Mouse (Mus musculus) liver, embryonic 11.5 days (tissue): Measurements from ENCODE around the gene Mvp. TPM values are rescaled to one million over a fixed set of nuclear protein-coding genes. Genes with fewer than 3 reads are reported as not detected.

ENCODE experiments used
- ATAC-seq: fragments of 200-750 bp; cut with Nextera tagmentation; replicated peaks from 2 replicates; pipeline ENCODE4 v1.8.0; 2017; ENCODE audit warnings: moderate number of reproducible peaks, mild to moderate bottlenecking, moderate TSS enrichment, moderate library complexity; ENCODE audit not compliant: low FRiP score
- DNase-seq: peaks from one replicate; pipeline ENCODE4 v3.0.0-alpha.2; 2017; ENCODE audit warnings: low spot score
- H3K27ac ChIP-seq: fragments of 300-500 bp; sonication (generic); 2 replicates; pipeline ENCODE4 v1.5.1; 2014; ENCODE audit warnings: mild to moderate bottlenecking, low read depth, low read length, control low read depth
- H3K27me3 ChIP-seq: fragments of 300-500 bp; sonication (generic); replicated peaks from 2 replicates; pipeline ENCODE4 v1.6.1; 2014; ENCODE audit warnings: low read length, mixed read lengths; ENCODE audit not compliant: control insufficient read depth, insufficient read depth
- H3K36me3 ChIP-seq: fragments of 300-500 bp; sonication (generic); 2 replicates; pipeline ENCODE4 v1.6.1; 2014; ENCODE audit warnings: mild to moderate bottlenecking, low read length, moderate library complexity, mixed read lengths; ENCODE audit not compliant: control insufficient read depth, insufficient read depth
- H3K4me1 ChIP-seq: fragments of 300-500 bp; sonication (generic); replicated peaks from 2 replicates; pipeline ENCODE4 v1.6.1; 2014; ENCODE audit warnings: low read length, mixed read lengths; ENCODE audit not compliant: control insufficient read depth, insufficient read depth
- H3K4me2 ChIP-seq: fragments of 300-500 bp; sonication (generic); 2 replicates; pipeline ENCODE4 v1.6.1; 2014; ENCODE audit warnings: mild to moderate bottlenecking, control low read depth, moderate library complexity
- H3K4me3 ChIP-seq: fragments of 300-500 bp; sonication (generic); 2 replicates; pipeline ENCODE4 v1.5.1; 2014; ENCODE audit warnings: low read depth, low read length, control low read depth
- H3K9ac ChIP-seq: fragments of 300-500 bp; sonication (generic); 2 replicates; pipeline ENCODE4 v1.6.1; 2014; ENCODE audit warnings: low read depth, low read length, control low read depth
- H3K9me3 ChIP-seq: fragments of 300-500 bp; sonication (generic); 2 replicates; pipeline ENCODE4 v1.6.1; 2016; ENCODE audit warnings: low read length, inconsistent platforms, mixed read lengths; ENCODE audit not compliant: control insufficient read depth
- WGBS: fragments of 180-500 bp; shearing (Covaris S2); extraction: QIAGEN DNeasy Blood & Tissue Kit; methylation state at CpG from one replicate; pipeline ENCODE4 v1.1.7; 2014; 5-methylcytosine and 5-hydroxymethylcytosine counted together
- polyA plus RNA-seq: library from polyadenylated mRNA; unstranded; fragments of >200 nt; fragmentation: Nextera tagmentation; extraction: Ambion mirVana; gene quantifications from 2 replicates; pipeline ENCODE4 v1.2.1, GENCODE M21; 2014

The Mvp gene
- polyA plus RNA-seq, 1 experiment from 2014 or later: 8.3 TPM

- peaks cover 35% of the 10 kb centered on the region for H3K27me3 ChIP-seq
- whole genome bisulfite sequencing: 0% methylated on average over 8 of the region's 8 CpGs
Observed at GRCm38 (mm10) chr7:126952646-126953045, 61.8 kb downstream of the Mvp start.

GRCm38 (mm10) chr7:126951741-126952140 lies 62.7 kb downstream of the Mvp start:
- Histone ChIP-seq H3K27ac (no peak overlapping the region), H3K9me3 (no peaks in the 10 kb centered on the region), H3K4me3 (no peak overlapping the region), H3K27me3 (peaks cover 35% of the 10 kb centered on the region), H3K36me3 (no peaks in the 10 kb centered on the region), H3K4me1 (peaks cover 10% of the 10 kb centered on the region), H3K9ac (no peak overlapping the region), H3K4me2 (no peak overlapping the region)
- no peak for DNase-seq
- WGBS: 15% methylated on average over 4 of the region's 4 CpGs
- no peak for ATAC-seq

More at GRCm38 (mm10) chr7:126952646-126953045, 61.8 kb downstream of the Mvp start:
- Histone ChIP-seq H3K9ac (no peak overlapping the region), H3K9me3 (no peaks in the 10 kb centered on the region), H3K36me3 (no peaks in the 10 kb centered on the region), H3K4me1 (peaks cover 10% of the 10 kb centered on the region), H3K4me3 (no peak overlapping the region), H3K27ac (no peak overlapping the region), H3K4me2 (no peak overlapping the region)
- no peak for DNase-seq
- no peak for ATAC-seq

GRCm38 (mm10) chr7:126950647-126951615 lies 63.5 kb downstream of the Mvp start:
- Histone ChIP-seq H3K4me2 (peak overlapping the region; percentile 99; the same call in 1 of the 2 replicates), H3K4me3 (no peak overlapping the region; the same call in 1 of the 2 replicates), H3K27ac (no peak overlapping the region), H3K36me3 (peaks cover 2% of the 10 kb centered on the region; the same call in 1 of the 2 replicates), H3K9ac (no peak overlapping the region), H3K9me3 (no peaks in the 10 kb centered on the region), H3K27me3 (peaks cover 35% of the 10 kb centered on the region), H3K4me1 (peaks cover 10% of the 10 kb centered on the region)
- 8% methylated on average over 26 of the region's 26 CpGs for WGBS
- ATAC-seq (no peak), DNase-seq (no peak)

DNA sequence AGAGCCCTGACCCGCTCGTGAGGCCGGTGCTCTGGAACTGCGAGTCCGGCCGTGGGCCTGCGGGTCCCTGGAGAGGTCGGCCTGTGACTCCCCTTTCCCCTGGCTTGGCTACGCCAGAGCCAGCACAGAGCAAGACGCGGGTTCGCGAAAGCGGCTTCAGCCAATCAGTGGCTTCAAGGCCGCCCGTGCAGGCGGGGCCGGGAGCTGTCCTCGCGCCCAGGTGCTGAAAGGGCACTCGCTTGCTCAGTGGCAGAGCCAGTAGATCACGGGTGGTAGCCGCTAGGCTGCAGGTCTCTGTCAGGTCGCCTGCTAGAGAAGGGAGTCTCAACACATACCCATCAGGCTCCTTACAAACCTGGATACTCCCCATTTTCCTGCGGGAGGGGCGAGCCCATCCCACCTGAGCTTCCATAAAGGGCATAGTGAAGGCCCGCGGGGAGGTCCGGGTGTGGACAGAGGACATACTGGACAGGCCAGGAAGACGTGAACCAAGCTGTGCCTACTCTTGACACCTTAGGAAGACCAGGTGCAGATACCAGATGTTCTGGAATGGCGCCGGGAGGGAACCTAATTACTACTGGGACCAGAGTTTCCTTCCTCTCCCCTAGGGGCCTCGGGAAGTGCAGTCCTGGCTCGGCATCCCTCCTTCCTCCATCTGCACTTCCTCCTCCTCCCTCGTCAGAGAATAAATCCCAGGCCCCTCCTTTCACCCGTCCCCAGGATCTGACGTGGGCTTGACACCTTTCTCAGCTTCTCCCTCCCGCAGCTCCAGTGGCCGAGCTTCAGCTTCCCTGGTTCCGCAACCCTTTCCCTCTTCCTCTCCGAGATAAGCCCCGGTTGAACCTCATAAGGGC lies 64.4 kb downstream of the Mvp start, which contains the start of gene Sez6l2:
Sez6l2 (plus strand) TSS at position 771 of the 854 bp plus-strand sequence.
- Histone ChIP-seq H3K4me1 (peaks cover 10% of the 10 kb centered on the region), H3K9me3 (no peaks in the 10 kb centered on the region), H3K4me2 (peak within 1 kb of the TSS; percentile 99), H3K36me3 (peaks cover 7% of the 10 kb centered on the region; the same call in 1 of the 2 replicates), H3K9ac (no peak within 1 kb of the TSS), H3K4me3 (peak within 1 kb of the TSS; percentile 53), H3K27ac (no peak within 1 kb of the TSS), H3K27me3 (peaks cover 35% of the 10 kb centered on the region)
- DNase-seq: peak; percentile 96
- WGBS: 2% methylated on average over 42 of the region's 42 CpGs
- ATAC-seq: peak; percentile 85

- Histone ChIP-seq H3K4me2 (peak within 1 kb of the TSS; percentile 99), H3K27ac (no peak within 1 kb of the TSS), H3K9ac (no peak within 1 kb of the TSS), H3K4me1 (peaks cover 10% of the 10 kb centered on the region), H3K4me3 (peak within 1 kb of the TSS; percentile 53), H3K9me3 (no peaks in the 10 kb centered on the region), H3K27me3 (peaks cover 35% of the 10 kb centered on the region), H3K36me3 (peaks cover 7% of the 10 kb centered on the region; the same call in 1 of the 2 replicates)
- no peak for DNase-seq
- WGBS: 2% methylated on average over 21 of the region's 21 CpGs
- ATAC-seq: peak; percentile 32; the same call in 1 of the 2 replicates
Observed at GRCm38 (mm10) chr7:126949403-126949792, 65.0 kb downstream of the Mvp start, which contains the start of gene Asphd1. Gene Asphd1, minus strand, starts transcription at chr7:126949582.

- H3K9ac ChIP-seq: no peak overlapping the region
- 68% methylated on average over 10 of the region's 10 CpGs for WGBS
- peaks cover 10% of the 10 kb centered on the region for H3K4me1 ChIP-seq
- H3K4me2 ChIP-seq: no peak overlapping the region
- H3K36me3 ChIP-seq: peaks cover 7% of the 10 kb centered on the region; the same call in 1 of the 2 replicates
- H3K4me3 ChIP-seq: no peak overlapping the region
- ATAC-seq: no peak
- no peak for DNase-seq
- H3K9me3 ChIP-seq: no peaks in the 10 kb centered on the region
- H3K27me3 ChIP-seq: peaks cover 33% of the 10 kb centered on the region
- no peak overlapping the region for H3K27ac ChIP-seq
Observed at GRCm38 (mm10) chr7:126948626-126949025, 65.8 kb downstream of the Mvp start.

DNA sequence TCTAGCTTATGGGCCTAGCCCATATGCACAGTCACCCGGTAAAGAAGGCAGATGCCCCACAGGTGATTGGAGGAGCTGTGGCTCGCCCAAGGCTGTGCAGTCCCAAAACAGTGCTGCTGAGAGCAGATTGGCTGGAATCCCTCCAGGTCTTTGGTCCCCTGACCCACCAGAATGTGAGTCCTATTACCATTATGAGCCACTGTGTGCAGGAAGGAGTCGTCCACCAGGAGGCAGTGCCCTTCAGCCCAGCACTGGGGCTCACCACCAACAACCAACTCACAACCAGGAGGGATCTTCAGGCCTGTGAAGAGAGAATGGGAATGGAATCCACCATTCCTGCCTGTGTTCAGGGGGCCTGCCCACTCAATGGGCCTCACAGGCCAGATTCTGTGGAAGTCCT lies 67.9 kb downstream of the Mvp start:
- Histone ChIP-seq H3K9me3 (no peaks in the 10 kb centered on the region), H3K27me3 (peaks cover 17% of the 10 kb centered on the region), H3K9ac (no peak overlapping the region), H3K36me3 (peaks cover 11% of the 10 kb centered on the region), H3K4me1 (peaks cover 10% of the 10 kb centered on the region), H3K4me2 (no peak overlapping the region), H3K27ac (no peak overlapping the region), H3K4me3 (no peak overlapping the region)
- DNase-seq (no peak), ATAC-seq (no peak; the same call in 1 of the 2 replicates)
- WGBS: 43% methylated on average over 3 of the region's 3 CpGs

DNA sequence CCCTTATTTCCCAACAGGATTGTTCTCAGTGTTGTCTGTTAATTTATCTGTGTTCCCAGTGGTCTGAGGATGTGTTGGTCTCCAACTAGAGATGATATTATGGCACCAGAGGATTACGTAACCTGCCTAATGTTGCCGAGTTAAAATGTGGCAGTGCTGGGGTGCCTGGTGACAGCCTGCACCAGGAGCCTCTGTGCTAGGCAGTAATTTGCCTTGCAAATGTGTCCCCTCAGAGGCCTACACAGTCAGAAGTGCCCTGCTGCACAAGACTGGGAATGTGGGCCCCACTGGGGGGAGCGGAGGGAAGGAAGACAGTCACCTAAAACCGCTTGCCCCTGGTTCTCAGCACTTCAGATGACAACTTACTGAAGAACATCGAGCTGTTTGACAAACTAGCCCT lies 72.6 kb downstream of the Mvp start:
- DNase-seq: no peak
- Histone ChIP-seq H3K9ac (no peak overlapping the region), H3K4me1 (no peaks in the 10 kb centered on the region), H3K36me3 (peaks cover 22% of the 10 kb centered on the region), H3K9me3 (no peaks in the 10 kb centered on the region), H3K27ac (no peak overlapping the region), H3K4me2 (no peak overlapping the region), H3K4me3 (no peak overlapping the region), H3K27me3 (no peaks in the 10 kb centered on the region)
- ATAC-seq: no peak
- 83% methylated on average over 5 of the region's 5 CpGs for WGBS
